Mouse (Mus musculus) MEL (cell line): ENCODE results near the gene Pakap.

Experiments used
- CTCF ChIP-seq, 3 experiments: IDR thresholded peaks in 2 of 3; conservative IDR thresholded peaks in 1 of 3; 2 replicates each; pipeline ENCODE4 v1.5.1; 2011 to 2012; ENCODE audit warnings: low read length in 3 of 3, low read depth in 2 of 3, mild to moderate bottlenecking in 2 of 3, improper control_type of control experiment in 1 of 3, inconsistent platforms in 1 of 3, mixed read lengths in 1 of 3, moderate library complexity in 1 of 3; ENCODE audit not compliant: control insufficient read depth in 1 of 3, insufficient read depth in 1 of 3, poor library complexity in 1 of 3, severe bottlenecking in 1 of 3
- E2F4 ChIP-seq: IDR thresholded peaks from 2 replicates; pipeline ENCODE4 v1.6.1; 2011; ENCODE audit warnings: low read depth, low read length, improper control_type of control experiment, borderline replicate concordance
- EP300 ChIP-seq, 2 experiments: IDR thresholded peaks; 2 replicates each; pipeline ENCODE4 v1.6.1; 2011; ENCODE audit warnings: improper control_type of control experiment in 2 of 2, low read length in 2 of 2, low read depth in 1 of 2, mild to moderate bottlenecking in 1 of 2
- POLR2A ChIP-seq, 2 experiments: IDR thresholded peaks; 2 replicates each; pipeline ENCODE4 v1.6.1; 2011 to 2012; ENCODE audit warnings: low read length in 2 of 2, mild to moderate bottlenecking in 2 of 2, control low read depth in 1 of 2, improper control_type of control experiment in 1 of 2, low read depth in 1 of 2, moderate library complexity in 1 of 2; ENCODE audit not compliant: control insufficient read depth in 1 of 2, insufficient read depth in 1 of 2, poor library complexity in 1 of 2
- POLR2AphosphoS2 ChIP-seq: IDR thresholded peaks from 2 replicates; pipeline ENCODE4 v1.6.1; 2011; ENCODE audit warnings: low read length, improper control_type of control experiment
- RAD21 ChIP-seq: IDR thresholded peaks from 2 replicates; pipeline ENCODE4 v1.6.1; 2011; ENCODE audit warnings: mild to moderate bottlenecking, low read depth, low read length, improper control_type of control experiment
- TAL1 ChIP-seq: IDR thresholded peaks from 2 replicates; pipeline ENCODE4 v1.6.1; 2012; ENCODE audit warnings: mild to moderate bottlenecking, inconsistent platforms, low read length, moderate library complexity, mixed read lengths
- USF1 ChIP-seq: IDR thresholded peaks from 2 replicates; pipeline ENCODE4 v1.6.1; 2014; ENCODE audit warnings: low read depth, mild to moderate bottlenecking, inconsistent platforms, low read length, improper control_type of control experiment, moderate library complexity
- USF2 ChIP-seq, 2 experiments: IDR thresholded peaks; 2 replicates each; pipeline ENCODE4 v1.6.1; 2011 to 2012; ENCODE audit warnings: improper control_type of control experiment in 2 of 2, low read length in 2 of 2, borderline replicate concordance in 1 of 2, inconsistent platforms in 1 of 2, low read depth in 1 of 2, mild to moderate bottlenecking in 1 of 2; ENCODE audit not compliant: insufficient read depth in 1 of 2

GRCm38 (mm10) chr4:57585281-57585800, 17.4 kb downstream of the Pakap start:
- TF ChIP-seq E2F4: no peak
- TF ChIP-seq TAL1: no peak
- TF ChIP-seq CTCF (IDR thresholded peaks at IDR 0.05 in 2 of 3, conservative IDR thresholded peaks at IDR 0.05 in 1 of 3; ENCODE audit: control insufficient read depth in 1 of 3, insufficient read depth in 1 of 3, low read depth in 2 of 3, low read length in 3 of 3, poor library complexity in 1 of 3, severe bottlenecking in 1 of 3): no peak
- TF ChIP-seq POLR2A (IDR thresholded peaks at IDR 0.05; ENCODE audit: control insufficient read depth in 1 of 2, insufficient read depth in 1 of 2, low read depth in 1 of 2, low read length in 2 of 2, poor library complexity in 1 of 2): no peak
- TF ChIP-seq RAD21: no peak
- TF ChIP-seq USF2 (IDR thresholded peaks at IDR 0.05; ENCODE audit: borderline replicate concordance in 1 of 2, insufficient read depth in 1 of 2, low read depth in 1 of 2, low read length in 2 of 2): no peak
- TF ChIP-seq EP300 (IDR thresholded peaks at IDR 0.05; ENCODE audit: low read depth in 1 of 2, low read length in 2 of 2): no peak
- no peak for TF ChIP-seq POLR2AphosphoS2
- TF ChIP-seq USF1: no peak
